Mouse (Mus musculus): ENCODE results near the gene Fam89b. TPM values are rescaled to one million over a fixed set of nuclear protein-coding genes. Genes with fewer than 3 reads are reported as not detected.

The Fam89b gene
- polyA plus RNA-seq, 2 experiments, result 125 to 169 TPM

GRCm38 (mm10) chr19:5743576-5743975 lies 14.1 kb upstream of the Fam89b start:
- peak overlapping the region; percentile 89 for H3K4me3 ChIP-seq (replicated peaks; ENCODE audit: low read length)
- no peak overlapping the region for H3K27ac ChIP-seq (replicated peaks; ENCODE audit: low read depth, low read length)
- H3K27me3 ChIP-seq (ENCODE audit: control insufficient read depth, insufficient read depth, low read length), result peaks cover 5% of the 10 kb centered on the region; the same call in 1 of the 2 replicates
- peaks cover 50% of the 10 kb centered on the region for H3K4me1 ChIP-seq (ENCODE audit: control insufficient read depth, insufficient read depth, low read length)
- peak overlapping the region; percentile 78 for H3K4me2 ChIP-seq (replicated peaks; ENCODE audit: low read depth, low read length, severe bottlenecking)
- H3K9ac ChIP-seq (ENCODE audit: low read depth, low read length, severe bottlenecking), result peak overlapping the region; percentile 90
- H3K9me3 ChIP-seq (ENCODE audit: control insufficient read depth, low read length), result no peaks in the 10 kb centered on the region
- ATAC-seq (ENCODE audit: low FRiP score, low read depth) (no peak), DNase-seq (ENCODE audit: low spot score) (no peak)
- WGBS, result 45% methylated on average over 5 of the region's 5 CpGs
- no peak for TF ChIP-seq POLR2A (IDR thresholded peaks at IDR 0.05; ENCODE audit: borderline replicate concordance, extremely low read depth, insufficient read depth, insufficient read length)
- peaks cover 10% of the 10 kb centered on the region for H3K36me3 ChIP-seq (ENCODE audit: control insufficient read depth, insufficient read depth, low read length)

- no peak for DNase-seq (ENCODE audit: low spot score)
- Histone ChIP-seq H3K36me3 (ENCODE audit: control insufficient read depth, insufficient read depth, low read length) (peaks cover 7% of the 10 kb centered on the region), H3K27ac (replicated peaks; ENCODE audit: low read depth, low read length) (peak overlapping the region; percentile 96), H3K9ac (ENCODE audit: low read depth, low read length, severe bottlenecking) (peak overlapping the region; percentile 90), H3K4me1 (ENCODE audit: control insufficient read depth, insufficient read depth, low read length) (peaks cover 50% of the 10 kb centered on the region), H3K4me3 (replicated peaks; ENCODE audit: low read length) (peak overlapping the region; percentile 89), H3K27me3 (ENCODE audit: control insufficient read depth, insufficient read depth, low read length) (peaks cover 5% of the 10 kb centered on the region; the same call in 1 of the 2 replicates), H3K9me3 (ENCODE audit: control insufficient read depth, low read length) (no peaks in the 10 kb centered on the region), H3K4me2 (replicated peaks; ENCODE audit: low read depth, low read length, severe bottlenecking) (peak overlapping the region; percentile 78)
- TF ChIP-seq POLR2A (IDR thresholded peaks at IDR 0.05; ENCODE audit: borderline replicate concordance, extremely low read depth, insufficient read depth, insufficient read length), result no peak
- under 1% methylated on average over 29 of the region's 32 CpGs for WGBS
- ATAC-seq (ENCODE audit: low FRiP score, low read depth), result peak; percentile 27; the same call in 1 of the 2 replicates
These were observed 12.8 kb upstream of the Fam89b start for GRCm38 (mm10) chr19:5742241-5742641.

DNA sequence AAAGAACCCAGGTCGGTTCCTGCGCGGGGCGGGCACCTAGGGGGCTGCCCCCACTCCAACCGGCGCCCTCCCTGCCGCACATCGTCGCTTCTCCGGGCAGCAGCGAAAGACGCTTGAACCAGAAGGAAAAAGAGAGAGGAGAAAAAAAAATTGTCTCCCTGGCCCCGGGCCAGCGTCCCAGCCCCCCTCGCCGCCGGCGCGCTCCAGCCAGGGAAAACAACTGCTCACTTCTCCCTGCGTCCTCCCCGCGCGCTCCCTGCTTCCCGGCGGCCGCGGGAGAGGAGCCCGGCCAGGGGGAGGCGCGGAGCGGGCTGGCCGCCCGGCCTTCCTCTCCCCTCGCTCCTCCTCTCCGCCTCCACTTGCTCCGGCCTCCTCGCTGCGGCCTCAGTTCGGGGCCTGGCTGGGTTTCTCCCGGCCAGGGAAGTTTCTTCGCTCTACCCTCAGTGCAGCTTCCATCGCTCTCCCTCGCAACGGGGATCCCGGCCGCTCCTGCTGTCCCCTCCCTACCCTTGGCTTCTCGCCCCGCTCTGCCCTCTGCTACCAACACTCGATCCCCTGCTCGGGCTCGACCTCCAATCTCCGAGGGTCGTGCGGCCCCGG lies 12.3 kb upstream of the Fam89b start:
- no peak for TF ChIP-seq POLR2A (IDR thresholded peaks at IDR 0.05; ENCODE audit: borderline replicate concordance, extremely low read depth, insufficient read depth, insufficient read length)
- DNase-seq (ENCODE audit: low spot score), result peak; percentile 86
- Histone ChIP-seq H3K4me1 (ENCODE audit: control insufficient read depth, insufficient read depth, low read length) (peaks cover 50% of the 10 kb centered on the region), H3K9ac (ENCODE audit: low read depth, low read length, severe bottlenecking) (peak overlapping the region; percentile 90), H3K4me2 (replicated peaks; ENCODE audit: low read depth, low read length, severe bottlenecking) (peak overlapping the region; percentile 78), H3K4me3 (replicated peaks; ENCODE audit: low read length) (peak overlapping the region; percentile 89), H3K27ac (replicated peaks; ENCODE audit: low read depth, low read length) (peak overlapping the region; percentile 96), H3K27me3 (ENCODE audit: control insufficient read depth, insufficient read depth, low read length) (peaks cover 5% of the 10 kb centered on the region; the same call in 1 of the 2 replicates), H3K9me3 (ENCODE audit: control insufficient read depth, low read length) (no peaks in the 10 kb centered on the region), H3K36me3 (ENCODE audit: control insufficient read depth, insufficient read depth, low read length) (peaks cover 3% of the 10 kb centered on the region)
- under 1% methylated on average over 47 of the region's 55 CpGs for WGBS
- ATAC-seq (ENCODE audit: low FRiP score, low read depth), result peak; percentile 84

DNA sequence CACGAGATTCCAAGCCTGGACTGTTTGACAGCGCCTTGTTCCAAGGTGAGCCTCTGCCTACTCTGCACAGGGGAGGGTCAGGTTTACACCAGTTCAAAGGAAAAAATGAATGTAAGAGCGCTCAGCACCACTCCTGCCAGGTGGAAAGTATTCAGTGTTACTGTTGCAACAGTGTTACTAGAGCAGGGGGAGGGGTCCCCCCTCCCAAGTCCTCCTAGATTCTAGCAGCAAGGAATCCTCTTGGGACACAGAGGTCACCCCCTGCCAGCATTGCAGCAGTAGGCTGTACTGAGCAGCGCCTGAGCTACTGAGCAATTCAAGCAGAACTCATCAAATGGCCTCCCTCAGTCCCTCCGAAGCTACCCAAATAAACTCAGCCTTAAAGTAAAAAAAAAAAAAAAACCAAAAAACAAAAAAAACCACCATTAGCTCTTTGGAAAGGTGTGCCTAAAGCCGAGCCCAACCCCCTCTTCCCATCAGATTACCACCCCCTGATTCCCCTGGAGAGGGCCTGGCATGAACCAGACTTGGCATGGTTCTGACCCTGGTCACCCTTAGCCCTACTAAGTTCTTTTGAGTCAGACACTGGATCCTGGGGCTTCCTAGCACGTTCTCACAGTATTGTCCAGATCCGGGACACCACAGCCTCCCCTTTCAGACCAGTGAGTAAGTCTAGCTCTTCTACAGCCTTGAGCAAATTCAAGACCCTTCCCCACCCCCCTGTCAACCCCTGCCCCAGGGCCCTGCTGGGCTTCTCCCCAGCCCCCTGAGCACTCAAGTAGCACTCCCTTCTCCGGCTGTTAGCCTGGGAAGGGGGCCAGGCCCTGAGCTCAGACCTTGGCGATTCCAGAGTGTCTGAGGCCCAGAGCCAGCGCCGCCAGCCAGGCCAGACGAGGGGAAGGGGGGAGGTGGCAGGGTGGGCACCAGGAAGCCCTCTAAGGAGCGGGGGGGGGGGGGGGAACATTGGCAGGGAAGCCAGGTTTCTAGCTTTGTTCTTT lies 11.2 kb upstream of the Fam89b start, which contains the start of gene Ltbp3:
TSS of gene Ltbp3 (plus strand) at position 585 of the 998 bp plus-strand sequence.
- H3K9ac ChIP-seq (ENCODE audit: low read depth, low read length, severe bottlenecking), result peak within 1 kb of the TSS; percentile 90
- TF ChIP-seq POLR2A (IDR thresholded peaks at IDR 0.05; ENCODE audit: borderline replicate concordance, extremely low read depth, insufficient read depth, insufficient read length), result no peak
- peaks cover 44% of the 10 kb centered on the region for H3K4me1 ChIP-seq (ENCODE audit: control insufficient read depth, insufficient read depth, low read length)
- H3K27me3 ChIP-seq (ENCODE audit: control insufficient read depth, insufficient read depth, low read length), result peaks cover 5% of the 10 kb centered on the region; the same call in 1 of the 2 replicates
- H3K4me3 ChIP-seq (replicated peaks; ENCODE audit: low read length), result peak within 1 kb of the TSS; percentile 89
- DNase-seq (ENCODE audit: low spot score) (peak; percentile 79), ATAC-seq (ENCODE audit: low FRiP score, low read depth) (peak; percentile 69)
- peak within 1 kb of the TSS; percentile 78 for H3K4me2 ChIP-seq (replicated peaks; ENCODE audit: low read depth, low read length, severe bottlenecking)
- peak within 1 kb of the TSS; percentile 96 for H3K27ac ChIP-seq (replicated peaks; ENCODE audit: low read depth, low read length)
- no peaks in the 10 kb centered on the region; the same call in 1 of the 2 replicates for H3K36me3 ChIP-seq (ENCODE audit: control insufficient read depth, insufficient read depth, low read length)
- WGBS, result 25% methylated on average over 10 of the region's 14 CpGs
- H3K9me3 ChIP-seq (ENCODE audit: control insufficient read depth, low read length), result no peaks in the 10 kb centered on the region

DNA sequence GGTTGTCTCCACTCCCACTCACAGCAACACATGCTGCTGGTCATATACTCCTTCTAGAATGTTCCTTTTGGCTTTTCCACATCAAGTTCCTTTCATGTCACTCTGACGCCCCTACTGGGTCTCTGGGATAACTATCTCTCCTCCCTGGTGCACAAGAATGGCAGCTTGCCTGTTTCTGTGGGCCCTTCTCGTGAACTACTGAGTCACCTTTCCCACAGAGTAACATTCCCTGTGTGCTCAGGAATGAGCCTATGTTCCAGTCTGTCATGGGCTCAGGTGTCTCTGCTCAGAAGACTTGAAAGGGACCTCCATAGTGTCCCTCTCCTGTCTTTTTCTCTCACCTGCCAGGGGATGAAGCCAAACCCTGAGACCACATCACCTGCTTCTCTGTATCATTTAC lies 10.0 kb upstream of the Fam89b start:
- Histone ChIP-seq H3K27ac (replicated peaks; ENCODE audit: low read depth, low read length) (no peak overlapping the region), H3K36me3 (ENCODE audit: control insufficient read depth, insufficient read depth, low read length) (no peaks in the 10 kb centered on the region; the same call in 1 of the 2 replicates), H3K4me3 (replicated peaks; ENCODE audit: low read length) (no peak overlapping the region), H3K4me2 (replicated peaks; ENCODE audit: low read depth, low read length, severe bottlenecking) (no peak overlapping the region), H3K27me3 (ENCODE audit: control insufficient read depth, insufficient read depth, low read length) (no peaks in the 10 kb centered on the region), H3K9me3 (ENCODE audit: control insufficient read depth, low read length) (no peaks in the 10 kb centered on the region), H3K9ac (ENCODE audit: low read depth, low read length, severe bottlenecking) (no peak overlapping the region), H3K4me1 (ENCODE audit: control insufficient read depth, insufficient read depth, low read length) (peaks cover 34% of the 10 kb centered on the region)
- no peak for TF ChIP-seq POLR2A (IDR thresholded peaks at IDR 0.05; ENCODE audit: borderline replicate concordance, extremely low read depth, insufficient read depth, insufficient read length)
- 51% methylated on average over 2 of the region's 2 CpGs for WGBS
- DNase-seq (ENCODE audit: low spot score) (no peak), ATAC-seq (ENCODE audit: low FRiP score, low read depth) (no peak)
